Mouse (Mus musculus) heart, postnatal 10 days (tissue): ENCODE results near the gene Trdmt1. TPM values are rescaled to one million over a fixed set of nuclear protein-coding genes. Genes with fewer than 3 reads are reported as not detected.
A peak's percentile ranks its signal among the peaks of the same experiment; 100 is the strongest.
"Not testable (repeated sequence)": the region's sequence is repeated elsewhere in the genome, so short reads cannot be mapped to it uniquely, and the experiment has no call there.

Source experiments
- DNase-seq, 2 experiments: peaks; one replicate each; pipeline ENCODE4 v3.0.0; 2021
- intact Hi-C: fragments of 180-260 bp; cut with DNase I; formaldehyde crosslinking; loops from one replicate; pipeline ENCODE4 v1.15.1; 2025
- total RNA-seq, 2 experiments: library from RNA; stranded (reverse); gene quantifications; 2 replicates each; pipeline ENCODE4 v1.2.3; 2021

Gene Trdmt1
- total RNA-seq: 10 to 100 TPM in 1 of 2 experiments, 1 to 10 TPM in 1; 9.4 to 11.1 TPM

DNA sequence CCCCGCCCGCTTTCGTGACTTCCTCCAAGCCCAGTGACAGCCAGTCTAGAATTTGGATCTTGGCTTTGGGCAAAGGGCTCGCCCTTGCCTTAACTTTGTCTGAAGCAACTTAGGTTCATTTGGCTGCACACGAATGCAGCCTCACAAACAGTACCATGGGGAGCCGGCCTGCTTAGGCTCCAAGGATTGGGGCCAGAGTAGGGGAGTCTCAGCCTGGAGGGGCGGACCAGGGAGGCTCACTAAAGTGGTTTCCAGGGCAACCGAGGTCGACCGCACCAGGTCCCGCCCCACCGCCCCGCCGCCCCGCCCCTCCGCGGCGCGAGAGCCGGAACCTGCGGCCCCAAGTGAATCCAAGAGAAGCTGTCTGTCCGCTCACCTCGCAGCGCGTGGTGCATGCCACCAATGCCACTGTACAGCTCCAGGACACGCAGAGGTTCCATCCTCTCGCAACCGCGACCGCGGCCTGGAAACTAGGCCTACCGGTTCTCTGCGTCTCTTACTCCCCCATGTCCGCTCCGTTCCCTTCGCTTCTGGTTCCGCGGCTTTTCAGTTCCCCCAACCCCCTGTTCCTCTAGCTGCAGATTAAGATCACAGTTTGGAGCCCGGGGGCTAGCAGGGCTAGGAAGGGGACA, at the start of gene Trdmt1:
TSS of gene Trdmt1 (minus strand) at position 476 of the 632 bp plus-strand sequence.
- intact Hi-C loops: loop anchor here (1.0 kb wide), 1 partner anchor 30 kb away; no protein-coding TSS in a partner anchor
- DNase-seq: peak; percentile 89

DNA sequence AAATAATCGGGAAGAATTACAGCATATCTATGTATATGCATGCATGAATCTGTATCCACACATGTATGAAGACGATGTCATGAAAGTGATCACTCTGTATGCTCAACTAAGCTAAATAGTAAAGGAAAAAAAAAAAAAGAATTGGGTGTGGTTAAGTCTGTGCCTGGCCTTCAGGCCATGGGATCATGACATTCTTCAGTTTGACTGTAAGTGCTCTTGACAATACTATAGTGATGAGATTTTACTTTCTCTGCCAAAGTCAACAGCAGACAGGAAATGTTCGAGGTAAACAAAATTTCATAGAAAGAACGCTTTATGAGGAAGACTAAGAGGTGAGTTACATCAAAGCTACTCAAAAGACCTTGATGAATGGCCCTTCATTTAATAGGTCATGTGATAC, 48.9 kb upstream of the Trdmt1 start:
- DNase-seq: no peak

DNA sequence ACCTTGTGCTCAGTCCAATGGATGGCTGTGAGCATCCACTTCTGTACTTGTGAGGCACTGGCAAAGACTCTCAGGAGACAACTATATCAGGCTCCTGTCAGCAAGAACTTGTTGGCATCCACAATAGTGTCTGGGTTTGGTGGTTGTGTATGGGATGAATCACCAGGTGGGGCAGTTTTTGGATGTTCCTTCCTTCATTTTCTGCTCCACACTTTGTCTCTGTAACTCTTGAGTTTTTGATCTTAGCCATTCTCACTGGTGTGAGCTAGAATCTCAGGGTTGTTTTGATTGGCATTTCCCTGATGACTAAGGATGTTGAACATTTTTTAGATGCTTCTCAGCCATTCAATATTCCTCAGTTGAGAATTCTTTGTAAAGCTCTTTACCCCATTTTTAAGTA, 39.3 kb upstream of the Trdmt1 start:
- intact Hi-C loops: not testable (repeated sequence)
- DNase-seq: peak in 1 of 2 experiments; percentile 9

More for the DNA sequence above, 48.9 kb upstream of the Trdmt1 start:
- intact Hi-C loops: no loop called here

DNA sequence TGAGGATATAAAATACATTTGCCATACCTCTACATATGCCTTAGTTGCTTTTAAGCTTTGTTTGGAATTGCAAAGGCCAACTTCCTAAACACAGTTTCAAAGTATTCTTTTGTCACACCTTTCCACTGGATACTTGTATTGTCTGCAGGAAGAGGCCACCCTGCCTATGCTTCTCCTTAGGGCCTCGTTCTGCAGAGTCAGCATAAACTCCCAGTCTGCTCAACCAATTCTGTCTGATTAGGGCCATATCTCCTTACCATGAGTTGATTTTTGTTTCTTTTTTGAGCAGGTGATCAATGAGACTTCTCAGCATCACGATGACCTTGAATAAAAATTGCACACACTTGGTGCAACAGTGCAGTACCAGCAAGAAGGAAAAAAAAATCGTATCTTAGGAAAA, 37.7 kb upstream of the Trdmt1 start:
- intact Hi-C loops: no loop called here
- no peak for DNase-seq

DNA sequence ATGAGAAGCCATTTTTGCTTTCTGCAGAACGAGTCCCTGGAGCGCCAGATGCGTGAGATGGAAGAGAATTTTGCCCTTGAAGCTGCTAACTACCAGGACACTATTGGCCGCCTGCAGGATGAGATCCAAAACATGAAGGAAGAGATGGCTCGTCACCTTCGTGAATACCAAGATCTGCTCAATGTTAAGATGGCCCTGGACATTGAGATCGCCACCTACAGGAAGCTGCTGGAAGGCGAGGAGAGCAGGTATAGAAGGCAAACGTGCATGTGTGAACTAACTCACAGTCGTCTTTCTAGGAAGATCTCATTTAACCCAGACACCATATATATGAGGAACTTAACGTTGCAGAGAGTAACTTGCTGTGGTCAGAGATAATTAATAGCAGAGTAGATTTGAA, 35.5 kb upstream of the Trdmt1 start:
- intact Hi-C loops: no loop called here
- DNase-seq: peak in 1 of 2 experiments; percentile 26

DNA sequence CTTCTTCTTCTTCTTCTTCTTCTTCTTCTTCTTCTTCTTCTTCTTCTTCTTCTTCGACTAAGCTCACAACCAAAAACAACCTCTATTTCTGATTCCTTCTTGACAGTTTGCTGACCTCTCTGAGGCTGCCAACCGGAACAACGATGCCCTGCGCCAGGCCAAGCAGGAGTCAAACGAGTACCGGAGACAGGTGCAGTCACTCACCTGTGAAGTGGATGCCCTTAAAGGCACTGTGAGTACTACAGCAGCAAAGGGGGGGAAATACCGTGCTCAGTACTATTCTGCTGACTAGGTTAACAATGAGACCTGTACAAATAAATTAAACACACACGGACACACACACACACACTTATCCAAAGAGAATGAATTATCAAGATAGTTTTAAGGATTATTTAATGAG, 34.8 kb upstream of the Trdmt1 start:
- intact Hi-C loops: no loop called here
- no peak for DNase-seq

DNA sequence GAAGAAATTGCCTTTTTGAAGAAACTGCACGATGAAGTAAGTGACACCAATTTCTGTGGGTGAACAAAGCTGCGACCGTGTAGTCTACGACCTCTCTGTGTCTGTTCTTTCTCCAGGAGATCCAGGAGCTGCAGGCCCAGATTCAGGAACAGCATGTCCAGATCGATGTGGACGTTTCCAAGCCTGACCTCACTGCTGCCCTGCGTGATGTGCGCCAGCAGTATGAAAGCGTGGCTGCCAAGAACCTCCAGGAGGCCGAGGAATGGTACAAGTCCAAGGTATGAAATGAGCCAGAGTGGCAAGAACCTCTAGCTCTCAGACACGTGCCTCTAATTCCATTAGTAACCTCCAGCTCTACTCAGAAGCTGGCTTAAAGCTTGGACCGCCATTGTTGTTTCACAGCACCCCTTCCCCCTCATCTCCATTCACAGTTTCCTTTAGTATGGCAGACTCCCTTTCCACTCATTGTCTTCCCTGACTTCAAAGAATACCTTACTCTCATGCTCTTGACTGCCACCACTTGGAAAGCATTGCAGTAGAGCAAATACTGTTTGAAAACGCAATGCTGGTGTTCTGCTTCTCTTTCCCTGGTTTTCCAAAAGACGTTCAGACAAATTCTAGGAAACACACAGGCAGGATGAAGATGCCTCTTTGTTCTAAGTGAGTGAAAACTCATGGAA, 34.1 kb upstream of the Trdmt1 start:
- peak; percentile 31 to 37 for DNase-seq

DNA sequence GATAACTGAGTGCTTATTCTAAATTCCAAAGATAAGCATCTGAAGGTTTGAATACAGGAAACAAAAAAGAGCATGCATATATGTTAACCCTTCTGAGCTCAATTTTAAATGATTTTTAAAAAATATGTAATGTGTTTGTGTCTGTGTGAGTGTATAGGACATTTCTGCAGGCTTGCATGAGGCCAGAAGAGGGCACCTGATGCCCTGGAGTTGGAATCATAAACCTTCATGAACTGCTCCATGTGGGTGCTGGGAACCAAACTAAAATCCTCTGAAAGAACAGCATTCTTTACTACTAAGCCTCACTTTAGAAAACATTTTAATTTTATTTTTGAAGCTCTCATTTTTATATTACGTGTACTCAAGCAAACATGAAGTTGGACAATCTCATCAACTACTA, 32.9 kb upstream of the Trdmt1 start:
- no peak for DNase-seq
- intact Hi-C loops: no loop called here

More for the DNA sequence above, 34.1 kb upstream of the Trdmt1 start:
- intact Hi-C loops: no loop called here

DNA sequence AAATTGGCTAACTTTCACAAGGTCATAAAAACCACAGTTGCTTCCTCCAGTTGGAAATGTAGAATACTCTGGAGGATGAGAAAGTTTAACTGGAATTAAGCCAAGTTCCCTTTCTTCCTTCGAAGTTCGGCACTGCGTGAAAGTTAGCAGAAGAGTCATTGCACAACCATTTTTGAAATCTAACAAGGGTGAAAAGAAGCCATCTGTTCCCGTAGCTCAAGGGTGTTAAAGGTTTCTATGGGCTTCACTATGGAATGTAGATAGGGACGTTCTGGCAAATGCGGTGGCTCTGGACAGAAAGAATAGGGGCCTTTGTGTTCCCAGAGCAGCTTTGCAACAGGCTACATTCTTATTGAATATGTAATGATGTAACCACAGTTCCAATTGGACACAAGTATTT, 31.5 kb upstream of the Trdmt1 start:
- DNase-seq: peak; percentile 29 to 32
- intact Hi-C loops: loop anchor here (2.0 kb wide), 2 partner anchors 179 to 285 kb away; no protein-coding TSS in a partner anchor

DNA sequence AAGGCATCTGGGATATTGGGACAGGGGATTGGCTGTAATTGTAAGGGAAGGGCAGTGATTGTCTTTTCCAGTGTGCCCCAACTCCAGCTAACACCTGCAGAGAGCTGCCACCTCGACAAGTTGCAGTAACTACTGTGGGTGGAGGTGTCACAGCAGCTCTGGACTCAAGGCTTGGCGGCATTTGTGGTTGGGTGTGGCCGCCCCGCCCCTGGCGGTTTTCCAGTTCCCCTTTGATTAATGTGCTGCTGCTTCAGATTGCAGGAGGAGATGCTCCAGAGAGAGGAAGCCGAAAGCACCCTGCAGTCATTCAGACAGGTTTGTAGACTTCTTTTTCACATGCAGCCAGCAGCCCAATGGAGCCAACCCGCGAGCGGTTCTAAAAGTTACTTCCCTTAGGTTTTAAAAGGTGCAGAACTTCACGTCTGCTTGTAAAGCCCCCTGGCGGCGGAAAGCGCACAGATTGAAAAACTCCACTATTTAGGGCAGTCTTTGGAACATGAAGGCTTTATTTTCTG, 30.9 kb upstream of the Trdmt1 start:
- DNase-seq: peak; percentile 81 to 89
- intact Hi-C loops: loop anchor here (2.0 kb wide), 2 partner anchors 179 to 285 kb away; no protein-coding TSS in a partner anchor

DNA sequence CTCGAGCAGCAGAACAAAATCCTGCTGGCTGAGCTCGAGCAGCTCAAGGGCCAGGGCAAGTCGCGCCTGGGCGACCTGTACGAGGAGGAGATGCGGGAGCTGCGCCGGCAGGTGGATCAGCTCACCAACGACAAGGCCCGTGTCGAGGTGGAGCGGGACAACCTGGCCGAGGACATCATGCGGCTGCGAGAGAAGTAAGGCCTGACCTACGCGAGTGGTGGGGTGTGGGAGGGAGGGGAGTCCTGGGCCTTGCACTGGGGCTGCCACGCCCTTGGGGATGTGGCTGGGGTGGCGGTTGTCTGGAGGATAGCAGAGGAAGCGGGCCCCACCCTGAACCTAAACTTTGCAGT, 30.3 kb upstream of the Trdmt1 start:
- peak; percentile 63 to 64 for DNase-seq
- intact Hi-C loops: loop anchor here (1.0 to 5.0 kb wide), 5 partner anchors 30 to 284 kb away; partner anchors contain the start of gene Trdmt1

DNA sequence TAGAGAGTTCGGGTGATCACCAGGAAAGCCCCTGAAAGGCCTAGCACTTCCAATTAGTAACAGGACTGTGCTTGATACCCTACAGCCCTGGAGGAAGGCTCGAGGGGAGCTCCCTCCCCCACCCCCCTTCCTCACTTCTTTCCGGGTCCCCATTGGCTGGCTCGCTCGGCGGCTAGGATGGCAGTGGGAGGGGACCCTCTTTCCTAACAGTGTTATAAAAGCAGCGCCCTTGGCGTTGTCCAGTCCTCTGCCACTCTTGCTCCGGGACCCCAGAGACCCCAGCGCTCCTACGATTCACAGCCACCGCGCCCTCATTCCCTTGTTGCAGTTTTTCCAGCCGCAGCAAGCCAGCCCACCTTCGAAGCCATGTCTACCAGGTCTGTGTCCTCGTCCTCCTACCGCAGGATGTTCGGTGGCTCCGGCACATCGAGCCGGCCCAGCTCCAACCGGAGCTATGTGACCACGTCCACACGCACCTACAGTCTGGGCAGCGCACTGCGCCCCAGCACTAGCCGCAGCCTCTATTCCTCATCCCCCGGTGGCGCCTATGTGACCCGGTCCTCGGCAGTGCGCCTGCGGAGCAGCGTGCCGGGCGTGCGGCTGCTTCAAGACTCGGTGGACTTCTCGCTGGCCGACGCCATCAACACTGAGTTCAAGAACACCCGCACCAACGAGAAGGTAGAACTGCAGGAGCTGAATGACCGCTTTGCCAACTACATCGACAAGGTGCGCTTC, 29.8 kb upstream of the Trdmt1 start:
- intact Hi-C loops: loop anchor here (1.0 to 5.0 kb wide), 5 partner anchors 30 to 283 kb away; partner anchors contain the start of gene Trdmt1
- DNase-seq: peak; percentile 89 to 90

DNA sequence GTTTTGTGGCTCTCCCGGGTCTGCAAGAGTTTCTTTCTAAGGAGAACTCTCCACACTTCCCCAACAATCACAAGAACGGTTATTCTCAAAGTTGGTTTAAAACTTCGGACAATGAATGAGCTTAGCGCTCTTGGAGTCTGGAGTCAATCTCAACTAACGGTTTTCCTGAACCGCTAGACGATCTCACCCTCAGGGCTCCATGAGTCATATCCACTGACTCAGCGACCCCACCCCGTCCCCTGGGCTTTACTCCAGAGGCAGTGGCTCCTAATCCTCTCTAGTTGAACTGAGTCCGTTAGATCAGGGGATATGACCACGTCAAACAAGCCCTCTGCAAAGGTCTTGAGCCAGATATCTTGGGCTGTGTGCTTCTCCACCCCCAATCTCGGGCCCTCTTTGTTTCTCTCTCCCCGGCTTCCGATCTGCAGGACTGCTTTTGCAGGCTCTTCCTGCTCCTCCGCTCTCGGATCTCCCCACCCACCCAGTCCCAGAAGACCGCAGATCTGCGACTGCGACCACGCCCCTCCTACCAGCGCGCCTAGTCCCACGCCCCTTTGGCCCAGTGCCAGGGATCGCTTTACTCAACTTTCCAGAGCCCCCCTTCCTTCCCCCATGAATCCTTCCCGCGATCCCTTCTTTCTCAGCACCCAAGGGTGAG, 29.1 kb upstream of the Trdmt1 start, which contains the start of gene Vim:
TSS of gene Vim (plus strand) at position 520 of the 658 bp plus-strand sequence.
- intact Hi-C loops: loop anchor here (1.0 to 5.0 kb wide), 5 partner anchors 29 to 283 kb away; partner anchors contain the start of gene Trdmt1
- DNase-seq: peak; percentile 93

DNA sequence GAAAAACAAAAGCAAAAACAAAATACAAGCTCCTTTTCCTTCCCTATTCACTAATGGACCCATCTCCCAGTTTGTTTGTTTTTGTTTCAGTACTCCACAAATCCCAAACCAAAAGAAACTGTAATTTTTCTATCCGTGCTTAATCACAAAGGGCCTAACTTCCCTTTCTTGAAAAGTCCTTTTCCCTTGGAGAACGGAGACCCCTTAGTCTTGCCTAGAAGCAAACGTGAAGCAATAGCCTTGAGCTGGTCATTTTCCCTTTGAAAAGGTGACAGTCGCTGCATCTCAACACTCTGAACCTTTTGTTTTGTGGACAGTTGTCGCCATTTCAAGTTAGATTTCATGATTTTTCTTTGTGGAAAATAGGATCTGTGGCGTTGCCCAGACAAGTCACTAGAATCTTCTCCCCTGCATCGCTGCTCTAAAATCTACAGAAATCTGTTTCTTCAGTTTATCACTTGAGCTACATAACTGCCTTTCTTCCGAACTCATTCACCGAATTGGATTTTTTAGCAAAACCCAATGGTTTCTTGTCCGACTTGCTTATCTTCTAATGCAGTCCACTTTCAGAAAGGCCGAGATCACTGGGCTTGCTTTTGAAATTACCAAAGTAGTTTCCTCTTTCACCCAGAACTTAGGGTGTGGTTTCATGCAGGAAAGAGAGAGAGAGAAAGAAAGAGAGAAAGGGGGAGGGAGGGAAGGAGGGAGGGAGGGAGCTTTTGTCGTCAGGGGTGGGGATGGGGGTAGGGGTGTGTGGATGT, 28.4 kb upstream of the Trdmt1 start:
- DNase-seq: no peak
- intact Hi-C loops: loop anchor here (5.0 kb wide), 1 partner anchor 161 kb away; no protein-coding TSS in a partner anchor

DNA sequence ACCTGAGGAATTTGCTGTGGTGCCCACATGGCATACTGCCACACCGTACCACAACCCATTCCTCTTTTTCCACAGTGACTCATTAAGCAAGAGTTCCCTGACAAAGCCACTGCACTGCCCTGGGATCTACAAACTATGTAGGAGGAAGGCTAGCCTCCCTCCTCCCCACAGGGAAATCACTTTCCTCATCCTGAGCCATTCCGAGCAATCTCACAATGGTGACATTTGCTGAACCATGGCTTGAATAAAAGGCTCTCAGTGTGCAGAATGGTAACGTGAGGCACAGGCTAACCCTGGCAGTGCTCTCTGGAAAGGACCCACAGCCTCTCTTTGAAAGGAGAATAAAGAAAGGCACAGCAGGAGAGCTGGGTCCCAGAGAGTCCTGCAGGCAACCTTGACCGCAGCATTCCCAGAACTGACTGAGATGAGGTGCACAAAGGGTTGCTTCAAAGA, 27.7 kb upstream of the Trdmt1 start:
- DNase-seq: peak in 1 of 2 experiments; percentile 32
- intact Hi-C loops: loop anchor here (5.0 kb wide), 1 partner anchor 160 kb away; no protein-coding TSS in a partner anchor

DNA sequence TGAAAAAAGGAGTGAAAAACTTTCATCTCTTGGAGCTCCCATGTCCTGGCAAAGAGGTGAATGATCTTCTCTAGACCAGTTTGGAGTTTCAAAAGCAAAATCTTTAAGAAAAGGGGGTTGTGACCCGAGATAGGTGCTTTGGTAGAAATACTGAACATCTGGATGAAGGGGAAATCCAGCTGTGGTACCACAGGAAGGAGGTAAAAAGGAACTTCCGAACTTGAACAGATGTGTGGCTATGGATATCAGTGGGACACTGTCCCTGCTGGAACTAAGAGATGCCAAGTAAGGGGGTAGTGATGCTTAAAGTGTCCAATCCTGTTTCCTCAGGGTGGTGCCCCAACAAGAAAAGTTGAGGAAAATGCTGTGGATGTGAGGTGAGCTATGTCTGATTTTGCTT, 25.7 kb upstream of the Trdmt1 start:
- no peak for DNase-seq
- intact Hi-C loops: loop anchor here (5.0 kb wide), 1 partner anchor 158 kb away; no protein-coding TSS in a partner anchor

DNA sequence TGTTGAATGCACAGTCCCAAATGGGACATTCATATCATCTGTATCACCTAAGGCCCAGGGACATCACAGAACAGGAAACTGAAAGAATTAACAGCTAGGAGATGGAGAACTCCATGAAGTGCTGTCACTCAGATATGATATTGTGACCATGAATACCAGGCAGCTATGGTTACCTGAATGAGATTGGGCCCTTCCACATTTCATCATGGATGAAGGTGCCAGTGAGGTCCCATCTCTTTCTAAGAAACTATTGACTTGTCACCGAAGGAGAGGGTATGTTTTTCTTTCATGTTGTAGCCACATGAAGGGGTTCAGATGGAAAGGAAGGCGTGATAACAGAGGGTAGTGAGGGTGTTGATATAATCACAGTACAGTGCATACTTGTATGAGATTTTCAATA, 15.9 kb upstream of the Trdmt1 start:
- intact Hi-C loops: no loop called here
- DNase-seq: no peak

DNA sequence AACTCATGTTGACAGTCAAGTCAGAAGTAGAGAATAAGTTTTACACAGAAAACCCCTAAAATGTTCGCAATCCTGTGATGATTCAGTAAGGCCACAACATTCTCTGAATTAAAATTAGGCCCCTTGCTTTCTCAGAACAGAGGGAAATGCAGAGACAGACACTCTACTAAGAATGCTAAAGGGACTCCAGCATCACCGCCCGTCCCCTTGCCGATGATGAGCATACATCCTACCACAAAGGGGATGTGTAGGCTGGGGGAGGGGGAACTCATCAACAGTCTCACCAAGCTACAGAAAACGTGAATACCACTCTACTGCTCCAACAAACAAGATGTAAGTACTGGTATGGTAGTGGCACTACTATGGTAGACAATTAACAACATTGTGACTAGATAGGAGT, 15.3 kb upstream of the Trdmt1 start:
- no peak for DNase-seq
- intact Hi-C loops: no loop called here

DNA sequence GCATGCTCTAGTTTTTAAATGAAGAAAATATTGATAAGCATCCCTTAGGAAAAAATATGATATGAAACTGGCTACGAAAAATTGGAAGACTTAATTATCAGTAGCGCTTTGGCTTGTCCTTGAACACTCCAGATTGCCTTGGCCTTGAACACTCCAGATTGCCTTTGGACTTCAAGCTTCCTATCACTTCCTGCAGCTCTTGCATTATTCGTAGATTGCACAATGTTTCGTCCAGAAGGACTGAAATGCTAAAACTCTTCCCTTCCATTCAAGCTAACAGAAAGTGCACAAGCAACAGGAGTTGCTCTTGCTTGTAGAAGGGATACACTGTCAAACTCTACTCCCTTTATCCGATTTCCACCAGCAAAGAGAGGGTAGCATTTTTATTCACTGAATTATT, 14.8 kb upstream of the Trdmt1 start:
- DNase-seq: no peak
- intact Hi-C loops: no loop called here
